Mouse (Mus musculus): ENCODE measurements around the gene Lgals4. TPM values are rescaled to one million over a fixed set of nuclear protein-coding genes. Genes with fewer than 3 reads are reported as not detected.

The Lgals4 gene
- polyA plus RNA-seq, 1 experiment from 2014 or later = 10.9 TPM

DNA sequence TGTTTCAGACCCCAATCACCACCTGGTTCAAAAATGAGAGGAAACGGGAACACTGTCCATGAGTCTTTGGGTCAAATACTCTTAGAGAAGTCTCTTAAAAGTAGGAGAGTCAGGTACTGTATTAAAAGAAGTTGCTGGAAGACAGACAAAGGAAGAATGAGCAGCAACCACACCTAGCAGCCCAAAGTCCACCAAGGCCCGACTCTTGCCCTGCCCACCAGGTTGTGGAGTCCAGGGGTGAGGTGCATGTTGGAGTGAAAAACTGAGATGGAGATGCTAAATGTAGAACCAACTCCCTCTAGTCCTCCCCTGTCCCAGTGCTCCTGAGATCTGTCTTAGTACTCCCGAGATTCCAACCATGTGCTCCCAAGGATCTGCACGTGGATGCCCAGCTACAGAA, 17.0 kb downstream of the Lgals4 start:
- Histone ChIP-seq H3K4me1 (replicated peaks; ENCODE audit: insufficient read depth, low read length) (no peaks in the 10 kb centered on the region), H3K4me3 (replicated peaks; ENCODE audit: low read depth, low read length) (no peak overlapping the region), H3K36me3 (ENCODE audit: insufficient read depth, low read length) (no peaks in the 10 kb centered on the region), H3K9me3 (replicated peaks; ENCODE audit: low read length) (no peaks in the 10 kb centered on the region), H3K9ac (ENCODE audit: low read depth, low read length) (no peak overlapping the region), H3K27ac (no peak overlapping the region), H3K4me2 (ENCODE audit: low read length) (no peak overlapping the region), H3K27me3 (ENCODE audit: insufficient read depth, low read length) (no peaks in the 10 kb centered on the region)
- no peak for TF ChIP-seq CTCF (IDR thresholded peaks at IDR 0.05; ENCODE audit: low read depth)
- 63% methylated on average over 4 of the region's 4 CpGs for WGBS
- DNase-seq (ENCODE audit: low spot score) (no peak), ATAC-seq (replicated peaks; ENCODE audit: low FRiP score, low read depth) (no peak)

DNA sequence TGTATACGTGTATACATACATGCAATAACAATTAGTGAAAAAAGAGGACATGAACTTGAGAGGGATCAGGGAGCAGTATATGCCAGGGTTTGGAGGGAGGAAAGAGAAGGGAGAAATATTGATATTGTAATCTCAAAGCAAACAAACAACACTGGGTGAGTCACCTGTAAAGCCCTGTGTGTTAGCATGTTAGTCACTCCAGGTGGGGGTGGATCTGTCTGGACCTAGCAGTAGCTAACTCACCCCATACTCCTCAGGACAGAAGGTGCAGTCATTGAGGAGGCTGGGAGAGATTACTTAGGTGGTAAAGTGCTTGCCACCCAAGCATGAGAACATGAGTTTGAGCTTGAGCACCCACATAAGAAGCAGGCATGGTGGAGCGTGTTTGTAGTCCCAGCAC, 26.3 kb downstream of the Lgals4 start:
- Histone ChIP-seq H3K27ac (no peak overlapping the region), H3K4me1 (replicated peaks; ENCODE audit: insufficient read depth, low read length) (peaks cover 4% of the 10 kb centered on the region; the same call in 1 of the 2 replicates), H3K4me2 (ENCODE audit: low read length) (no peak overlapping the region), H3K36me3 (ENCODE audit: insufficient read depth, low read length) (no peaks in the 10 kb centered on the region), H3K4me3 (replicated peaks; ENCODE audit: low read depth, low read length) (no peak overlapping the region), H3K9ac (ENCODE audit: low read depth, low read length) (no peak overlapping the region), H3K27me3 (ENCODE audit: insufficient read depth, low read length) (no peaks in the 10 kb centered on the region), H3K9me3 (replicated peaks; ENCODE audit: low read length) (no peaks in the 10 kb centered on the region)
- no peak for ATAC-seq (replicated peaks; ENCODE audit: low FRiP score, low read depth)
- DNase-seq (ENCODE audit: low spot score) = no peak
- WGBS = 91% methylated on average over 2 of the region's 2 CpGs
- no peak for TF ChIP-seq CTCF (IDR thresholded peaks at IDR 0.05; ENCODE audit: low read depth)

DNA sequence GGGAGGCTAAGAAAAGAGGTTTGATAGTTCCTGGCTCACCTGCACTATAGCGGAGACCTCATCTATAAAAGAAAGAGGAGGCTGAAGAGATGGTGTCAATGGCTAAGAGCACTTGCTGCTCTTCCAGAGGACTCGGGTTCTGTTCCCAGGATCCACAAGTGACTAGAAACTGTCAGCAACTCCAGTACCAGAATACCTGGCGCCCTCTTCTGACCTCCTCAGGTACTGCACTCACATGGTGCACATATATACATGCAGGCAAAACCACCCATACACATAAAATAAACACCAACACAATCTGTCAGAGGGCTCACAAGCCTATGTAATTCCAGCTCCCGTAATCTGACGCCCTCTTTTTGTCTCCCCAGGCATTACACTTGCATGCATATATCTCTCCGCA, 27.2 kb downstream of the Lgals4 start:
- no peak for DNase-seq (ENCODE audit: low spot score)
- Histone ChIP-seq H3K9ac (ENCODE audit: low read depth, low read length) (no peak overlapping the region), H3K4me2 (ENCODE audit: low read length) (no peak overlapping the region), H3K36me3 (ENCODE audit: insufficient read depth, low read length) (no peaks in the 10 kb centered on the region), H3K4me1 (replicated peaks; ENCODE audit: insufficient read depth, low read length) (peaks cover 4% of the 10 kb centered on the region; the same call in 1 of the 2 replicates), H3K27ac (no peak overlapping the region), H3K9me3 (replicated peaks; ENCODE audit: low read length) (no peaks in the 10 kb centered on the region), H3K4me3 (replicated peaks; ENCODE audit: low read depth, low read length) (no peak overlapping the region), H3K27me3 (ENCODE audit: insufficient read depth, low read length) (no peaks in the 10 kb centered on the region)
- ATAC-seq (replicated peaks; ENCODE audit: low FRiP score, low read depth) = no peak
- TF ChIP-seq CTCF (IDR thresholded peaks at IDR 0.05; ENCODE audit: low read depth) = 0 out of 2 replicates have a peak, but pooled peaks have one; percentile 25
- 89% methylated on average over 6 of the region's 6 CpGs for WGBS

DNA sequence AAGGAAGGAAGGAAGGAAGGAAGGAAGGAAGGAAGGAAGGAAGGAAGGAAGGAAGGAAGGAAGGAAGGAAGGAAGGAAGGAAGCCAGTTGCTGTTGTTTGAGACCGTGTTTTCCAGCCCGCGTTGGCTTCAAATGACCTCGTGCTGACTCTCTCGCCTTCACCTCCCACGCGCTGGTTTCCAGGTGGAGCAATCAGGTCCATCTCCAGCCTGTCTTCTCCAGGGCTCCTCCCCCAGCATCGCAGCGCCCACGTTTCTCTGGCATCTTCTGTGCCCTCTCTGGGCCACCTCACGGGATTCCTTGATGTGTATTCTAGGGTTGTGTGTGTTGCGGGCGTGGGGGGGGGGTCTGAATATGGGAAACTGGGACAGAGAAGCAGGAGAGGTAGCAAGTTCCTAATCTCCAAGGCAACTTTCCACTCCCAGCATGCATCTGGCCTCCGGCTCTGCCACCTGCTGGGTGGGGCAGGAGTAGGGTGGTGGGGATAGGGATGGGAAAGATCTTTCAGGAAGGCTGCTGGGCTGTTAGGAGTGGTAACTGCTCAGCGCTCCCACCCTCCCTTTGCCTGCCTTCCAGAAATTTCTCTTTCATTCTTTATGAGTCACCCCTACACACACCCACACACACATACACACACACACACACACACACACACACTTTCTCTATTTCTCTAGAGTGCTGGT, 29.3 kb downstream of the Lgals4 start:
- H3K9me3 ChIP-seq (replicated peaks; ENCODE audit: low read length) = no peaks in the 10 kb centered on the region
- H3K36me3 ChIP-seq (ENCODE audit: insufficient read depth, low read length) = no peaks in the 10 kb centered on the region
- peaks cover 4% of the 10 kb centered on the region; the same call in 1 of the 2 replicates for H3K4me1 ChIP-seq (replicated peaks; ENCODE audit: insufficient read depth, low read length)
- no peak for DNase-seq (ENCODE audit: low spot score)
- no peak overlapping the region for H3K4me3 ChIP-seq (replicated peaks; ENCODE audit: low read depth, low read length)
- no peak for ATAC-seq (replicated peaks; ENCODE audit: low FRiP score, low read depth)
- no peak overlapping the region for H3K27ac ChIP-seq
- H3K9ac ChIP-seq (ENCODE audit: low read depth, low read length) = no peak overlapping the region
- TF ChIP-seq CTCF (IDR thresholded peaks at IDR 0.05; ENCODE audit: low read depth) = no peak
- WGBS = 71% methylated on average over 15 of the region's 15 CpGs
- H3K4me2 ChIP-seq (ENCODE audit: low read length) = no peak overlapping the region
- no peaks in the 10 kb centered on the region for H3K27me3 ChIP-seq (ENCODE audit: insufficient read depth, low read length)

DNA sequence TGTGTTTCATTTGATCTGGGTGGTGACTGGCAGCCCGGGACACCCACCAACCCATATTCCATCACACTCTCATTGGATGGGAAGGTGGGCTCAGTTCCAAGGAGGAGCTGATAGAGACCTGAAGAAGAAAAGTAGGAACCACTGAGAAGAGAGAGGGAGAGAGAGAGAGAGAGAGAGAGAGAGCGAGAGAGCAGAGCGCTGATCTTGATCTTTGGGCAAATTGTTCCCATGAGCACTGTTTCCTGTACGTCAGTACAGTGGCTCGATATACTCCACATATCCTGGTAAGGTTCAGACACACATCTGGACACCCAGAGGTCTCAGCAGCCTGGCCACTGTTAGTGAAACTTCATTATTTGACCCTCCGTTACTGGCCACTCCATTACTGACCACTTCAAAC, 29.9 kb downstream of the Lgals4 start, which contains the start of gene Lgals7:
Gene Lgals7, plus strand, starts transcription at position 314 of the 400 bp plus-strand sequence.
- Histone ChIP-seq H3K9ac (ENCODE audit: low read depth, low read length) (no peak within 1 kb of the TSS), H3K4me2 (ENCODE audit: low read length) (peak within 1 kb of the TSS; percentile 7; the same call in 1 of the 2 replicates), H3K27ac (no peak within 1 kb of the TSS), H3K9me3 (replicated peaks; ENCODE audit: low read length) (no peaks in the 10 kb centered on the region), H3K4me3 (replicated peaks; ENCODE audit: low read depth, low read length) (no peak within 1 kb of the TSS), H3K27me3 (ENCODE audit: insufficient read depth, low read length) (no peaks in the 10 kb centered on the region), H3K4me1 (replicated peaks; ENCODE audit: insufficient read depth, low read length) (peaks cover 4% of the 10 kb centered on the region; the same call in 1 of the 2 replicates), H3K36me3 (ENCODE audit: insufficient read depth, low read length) (no peaks in the 10 kb centered on the region)
- no peak for ATAC-seq (replicated peaks; ENCODE audit: low FRiP score, low read depth)
- DNase-seq (ENCODE audit: low spot score) = no peak
- WGBS = 78% methylated on average over 6 of the region's 6 CpGs
- no peak for TF ChIP-seq CTCF (IDR thresholded peaks at IDR 0.05; ENCODE audit: low read depth)

DNA sequence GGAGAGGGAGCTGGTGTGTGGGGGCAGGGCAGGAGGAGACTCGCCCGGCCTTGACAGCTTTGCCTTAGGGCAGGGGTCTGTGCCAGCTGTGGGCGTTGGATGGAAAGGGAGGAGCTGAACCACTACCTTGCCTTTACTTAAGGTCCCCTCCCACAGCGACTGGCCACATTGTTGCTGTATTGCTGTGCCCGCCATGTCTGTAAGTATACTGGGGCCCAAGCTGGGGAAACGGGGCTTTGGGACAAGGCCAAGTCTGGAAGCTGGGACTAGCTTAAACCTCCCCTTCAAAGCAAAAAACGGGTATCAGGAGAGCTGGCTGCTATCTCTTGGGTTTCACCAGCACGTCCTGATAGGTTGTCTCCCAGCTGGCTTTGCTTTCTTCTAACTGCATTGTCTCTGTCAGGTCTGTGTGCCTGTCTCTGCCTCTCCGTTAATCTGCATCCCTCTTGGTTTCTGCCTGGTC, 30.7 kb downstream of the Lgals4 start:
- TF ChIP-seq CTCF (IDR thresholded peaks at IDR 0.05; ENCODE audit: low read depth) = no peak
- H3K27ac ChIP-seq = no peak overlapping the region
- peak overlapping the region; percentile 7; the same call in 1 of the 2 replicates for H3K4me2 ChIP-seq (ENCODE audit: low read length)
- no peak overlapping the region for H3K4me3 ChIP-seq (replicated peaks; ENCODE audit: low read depth, low read length)
- DNase-seq (ENCODE audit: low spot score) (no peak), ATAC-seq (replicated peaks; ENCODE audit: low FRiP score, low read depth) (no peak)
- whole genome bisulfite sequencing = 42% methylated on average over 9 of the region's 9 CpGs
- no peak overlapping the region for H3K9ac ChIP-seq (ENCODE audit: low read depth, low read length)
- no peaks in the 10 kb centered on the region for H3K9me3 ChIP-seq (replicated peaks; ENCODE audit: low read length)
- no peaks in the 10 kb centered on the region for H3K36me3 ChIP-seq (ENCODE audit: insufficient read depth, low read length)
- H3K4me1 ChIP-seq (replicated peaks; ENCODE audit: insufficient read depth, low read length) = peaks cover 4% of the 10 kb centered on the region; the same call in 1 of the 2 replicates
- H3K27me3 ChIP-seq (ENCODE audit: insufficient read depth, low read length) = no peaks in the 10 kb centered on the region

All from kidney, postnatal 0 days (tissue).